Mouse (Mus musculus): ENCODE data around the gene Tnfsf13b. TPM values are rescaled to one million over a fixed set of nuclear protein-coding genes. Genes with fewer than 3 reads are reported as not detected.

Tnfsf13b gene
- total RNA-seq, 2 experiments from 2014 or later: 3.2 to 4.2 TPM

DNA sequence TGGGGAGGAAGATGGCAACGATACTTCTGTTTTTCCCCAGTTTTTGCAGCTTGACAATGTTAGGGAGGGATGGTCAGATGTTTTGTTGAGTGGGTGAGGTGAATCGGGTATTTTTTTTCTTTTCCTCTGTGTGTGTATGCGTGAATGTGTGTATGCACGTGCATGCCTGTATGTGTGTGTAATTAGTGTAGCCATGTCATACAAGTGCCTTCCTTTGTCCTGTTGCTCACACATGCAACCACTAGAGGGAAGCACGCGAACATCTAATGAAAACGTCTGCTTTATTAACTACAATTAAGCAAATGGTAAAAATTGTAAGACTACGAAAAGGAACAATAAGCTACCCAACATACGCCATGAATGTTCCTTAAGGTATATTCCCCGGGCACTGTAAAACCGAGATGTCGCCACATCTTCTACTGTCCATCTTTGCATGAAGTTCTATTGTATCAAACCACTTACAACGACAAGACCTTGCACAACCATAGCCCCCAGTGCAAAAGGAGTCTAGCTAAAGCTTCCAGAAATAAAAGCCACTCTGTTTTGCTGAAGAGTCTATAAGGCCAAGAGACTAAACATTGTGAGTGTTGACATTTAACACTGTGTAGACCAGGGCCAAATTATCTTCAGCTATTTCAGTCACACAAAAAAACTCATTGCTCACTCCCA is 37.7 kb downstream of the Tnfsf13b start:
- peak; percentile 18 to 66 for DNase-seq (ENCODE audit: extremely low spot score in 1 of 2, low spot score in 1 of 2)

- DNase-seq (ENCODE audit: extremely low spot score in 1 of 2, low spot score in 1 of 2): no peak
These were observed 39.5 kb downstream of the Tnfsf13b start for GRCm38 (mm10) chr8:10045743-10046142.

DNA sequence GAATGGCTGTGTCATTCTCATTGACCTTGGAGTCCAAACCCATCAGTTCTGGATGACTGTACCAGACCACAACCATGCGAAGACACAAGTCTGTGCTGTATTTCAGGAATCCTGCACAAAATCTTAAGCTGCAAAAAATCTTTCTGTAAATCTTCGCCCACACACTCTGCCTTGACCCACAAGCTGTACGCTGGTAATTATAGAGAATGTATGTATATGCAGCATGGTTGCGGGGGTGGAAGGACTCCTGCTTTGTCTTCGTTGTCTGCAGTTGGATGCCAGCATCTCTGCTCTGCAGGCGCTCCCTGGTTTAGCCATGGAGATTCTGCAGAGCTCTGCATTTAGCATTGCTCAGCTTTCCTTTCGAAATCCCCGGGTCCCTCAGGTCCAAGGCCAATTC is 42.9 kb downstream of the Tnfsf13b start:
- no peak for DNase-seq (ENCODE audit: extremely low spot score in 1 of 2, low spot score in 1 of 2)

- no peak for DNase-seq (ENCODE audit: extremely low spot score in 1 of 2, low spot score in 1 of 2)
These were observed 45.3 kb downstream of the Tnfsf13b start for GRCm38 (mm10) chr8:10051576-10051975.

DNA sequence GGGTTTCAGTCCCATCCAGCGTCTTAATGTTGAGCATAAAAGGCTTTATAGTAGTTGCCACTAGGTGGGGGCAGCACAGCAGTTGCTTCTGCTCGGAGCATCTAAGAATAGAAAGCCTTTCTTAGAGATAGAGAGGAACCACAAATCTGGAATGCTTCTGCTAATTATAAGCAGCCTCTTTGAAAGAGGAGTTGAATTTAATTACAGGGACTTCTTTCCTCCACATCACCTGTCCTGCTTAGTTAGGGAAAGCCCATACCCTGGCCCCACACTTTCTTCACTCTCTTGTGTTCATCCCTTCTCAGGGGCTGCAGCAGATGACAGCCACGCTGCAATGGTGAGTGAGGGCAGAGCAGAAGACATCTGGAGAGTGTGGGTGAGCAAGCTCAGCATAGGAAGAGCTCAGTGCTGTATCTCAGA is 47.3 kb downstream of the Tnfsf13b start:
- peak; percentile 17 to 35 for DNase-seq (ENCODE audit: extremely low spot score in 1 of 2, low spot score in 1 of 2)

DNA sequence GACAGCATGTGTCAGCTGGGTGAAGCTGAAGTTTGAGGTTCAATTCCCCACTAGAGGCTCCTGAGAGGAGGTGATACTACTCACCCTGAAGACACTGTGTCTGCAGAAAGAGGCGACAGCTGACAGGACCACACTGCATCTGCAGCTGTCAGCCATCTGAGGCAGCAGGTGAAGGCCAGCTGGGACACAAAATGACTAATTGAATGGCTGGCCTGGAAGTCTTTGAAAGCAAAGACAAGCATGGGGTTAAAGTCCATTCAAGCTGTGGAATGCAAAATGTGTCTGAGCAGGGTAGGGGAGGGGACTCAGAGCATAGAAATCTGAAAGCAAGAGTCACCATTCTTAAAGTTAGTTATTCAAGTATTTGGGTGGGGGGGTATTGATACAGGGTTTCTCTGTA is 54.7 kb downstream of the Tnfsf13b start:
- no peak for DNase-seq (ENCODE audit: extremely low spot score in 1 of 2, low spot score in 1 of 2)

DNA sequence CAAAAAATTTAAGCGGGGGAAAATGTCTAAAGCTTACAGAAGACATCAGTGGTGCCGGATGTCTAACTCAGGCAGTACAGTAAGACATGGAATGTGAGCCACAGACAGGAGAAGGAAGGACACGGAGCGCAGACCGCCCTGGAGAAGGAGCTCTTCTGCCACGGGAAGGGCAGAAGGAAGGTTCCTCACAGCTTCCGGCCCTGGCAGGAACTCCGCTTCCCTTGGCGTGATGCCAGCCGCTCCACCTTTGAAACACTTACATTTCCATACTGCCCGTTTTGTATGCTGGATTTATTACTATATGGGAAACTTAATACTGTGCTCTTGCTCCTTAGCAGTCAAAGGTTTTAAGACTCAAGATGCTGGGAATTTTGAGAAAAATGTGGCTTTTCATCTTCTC is 60.6 kb downstream of the Tnfsf13b start:
- no peak for DNase-seq (ENCODE audit: extremely low spot score in 1 of 2, low spot score in 1 of 2)

DNA sequence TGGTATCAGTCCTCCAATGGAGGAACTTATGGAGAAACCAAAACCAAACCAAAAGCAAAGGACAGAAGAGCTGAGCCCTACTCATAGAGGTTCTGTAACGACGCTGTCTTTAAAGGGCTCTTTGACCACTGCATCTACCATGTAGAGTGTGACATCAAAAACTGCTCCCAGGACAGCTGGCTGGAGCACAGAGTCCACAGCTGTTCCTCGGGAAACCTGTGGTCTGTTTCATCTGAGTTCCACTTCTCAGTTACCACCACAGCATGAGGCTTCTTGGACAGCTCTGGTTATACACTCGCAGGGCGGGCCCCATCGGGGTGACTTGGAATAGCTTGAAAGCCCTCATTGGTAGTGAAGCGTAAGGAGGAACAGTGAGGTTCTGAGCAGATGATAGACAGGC is 61.5 kb downstream of the Tnfsf13b start:
- no peak for DNase-seq (ENCODE audit: extremely low spot score in 1 of 2, low spot score in 1 of 2)

GRCm38 (mm10) chr8:10072347-10072746 is 66.1 kb downstream of the Tnfsf13b start:
- no peak for DNase-seq (ENCODE audit: extremely low spot score in 1 of 2, low spot score in 1 of 2)

Other genes with a start within 250 kb of the Tnfsf13b start
- gene Fam155a, start 235.3 kb upstream of the Tnfsf13b start, total RNA-seq (2021): 100 to 1,000 TPM; 110 to 121 TPM
- gene Gm10217, start 142.2 kb upstream of the Tnfsf13b start, total RNA-seq (2021): not detected
- gene Lig4, start 28.8 kb upstream of the Tnfsf13b start, total RNA-seq (2021): 10 to 100 TPM; 10.7 to 10.9 TPM
- gene Abhd13, start 28.8 kb upstream of the Tnfsf13b start, total RNA-seq (2021): 10 to 100 TPM; 29.1 to 30.7 TPM
- gene Myo16, start 147.4 kb downstream of the Tnfsf13b start, total RNA-seq (2021): 10 to 100 TPM; 27.4 to 28.0 TPM

All from layer of hippocampus, postnatal 25 days (tissue).